Mouse (Mus musculus) kidney, adult 2 months (tissue): ENCODE measurements at regions not wholly inside any gene's neighbourhood (a gene's known extent, or its start where the extent isn't known, plus 50 kb on each side); places are given as distances from the start of the nearest gene placed in this dataset.

Experiments
- CTCF ChIP-seq: fragments of 200-500 bp; conservative IDR thresholded peaks from 2 replicates; pipeline ENCODE4 v1.5.1; 2011; ENCODE audit warnings: low read depth, mild to moderate bottlenecking, control low read depth, low read length, moderate library complexity, mixed read lengths; ENCODE audit not compliant: insufficient read depth, insufficient read length
- POLR2A ChIP-seq: fragments of 200-500 bp; IDR thresholded peaks from one replicate; pipeline ENCODE4 v1.6.1; 2011; ENCODE audit warnings: low read depth, low read length, control low read depth

DNA sequence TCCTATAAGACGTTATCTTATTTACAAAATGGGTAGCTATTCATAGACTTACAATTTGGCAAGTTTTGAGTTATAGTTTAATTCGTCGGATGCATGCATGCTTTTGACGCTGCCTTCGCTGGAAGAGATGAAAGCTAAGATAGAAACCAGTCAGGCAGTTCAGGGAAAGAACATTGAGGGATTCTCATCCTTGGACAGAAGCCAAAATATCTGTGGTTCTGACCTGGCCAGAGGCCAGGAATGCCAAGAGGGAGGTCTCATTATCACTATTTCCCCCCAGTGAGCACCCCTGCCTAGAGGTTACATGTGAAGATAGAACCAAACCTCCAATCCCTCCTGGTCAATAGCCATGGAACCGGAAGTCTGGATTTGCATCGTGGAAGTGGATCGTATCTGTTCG lies 167.1 kb upstream of the Ankrd55 start:
- TF ChIP-seq CTCF (no peak), POLR2A (no peak)
